Mouse (Mus musculus): ENCODE results near the gene Ctbp2.

Gene Ctbp2

GRCm38 (mm10) chr7:133041784-133042183, 82.4 kb downstream of the Ctbp2 start:
- DNase-seq (ENCODE audit: low spot score): no peak

DNA sequence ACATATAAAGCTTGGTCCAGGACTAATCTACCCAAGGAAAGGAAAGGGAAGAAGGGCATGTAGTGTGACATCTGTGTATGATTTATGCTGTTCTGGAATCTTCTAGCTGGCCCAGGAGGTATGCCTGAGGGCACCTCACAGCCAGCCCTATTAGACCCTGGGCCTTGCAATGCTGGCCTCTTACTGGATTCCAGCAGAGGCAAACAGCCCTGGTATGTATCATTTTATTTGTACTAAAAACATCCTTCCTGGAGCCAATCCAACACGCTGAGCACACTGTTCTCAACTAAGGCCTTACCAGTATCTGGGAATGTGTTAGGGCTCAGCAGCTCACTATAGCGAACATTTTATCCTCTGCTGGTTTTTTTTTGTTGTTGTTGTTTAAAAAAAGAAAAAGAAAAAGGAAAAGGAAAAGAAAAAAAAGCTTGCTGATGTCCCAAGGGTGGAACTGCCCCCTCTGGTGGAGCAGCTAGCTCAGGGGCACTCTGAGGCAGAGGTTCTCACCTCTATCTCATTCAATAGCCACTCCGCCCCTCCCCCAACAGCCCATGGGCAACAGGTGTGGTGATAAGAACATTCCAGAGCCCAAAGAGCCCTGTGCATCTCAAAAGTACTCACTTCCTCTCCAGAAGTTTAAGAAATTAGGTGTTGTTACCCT, 83.3 kb downstream of the Ctbp2 start:
- no peak for DNase-seq (ENCODE audit: low spot score)

DNA sequence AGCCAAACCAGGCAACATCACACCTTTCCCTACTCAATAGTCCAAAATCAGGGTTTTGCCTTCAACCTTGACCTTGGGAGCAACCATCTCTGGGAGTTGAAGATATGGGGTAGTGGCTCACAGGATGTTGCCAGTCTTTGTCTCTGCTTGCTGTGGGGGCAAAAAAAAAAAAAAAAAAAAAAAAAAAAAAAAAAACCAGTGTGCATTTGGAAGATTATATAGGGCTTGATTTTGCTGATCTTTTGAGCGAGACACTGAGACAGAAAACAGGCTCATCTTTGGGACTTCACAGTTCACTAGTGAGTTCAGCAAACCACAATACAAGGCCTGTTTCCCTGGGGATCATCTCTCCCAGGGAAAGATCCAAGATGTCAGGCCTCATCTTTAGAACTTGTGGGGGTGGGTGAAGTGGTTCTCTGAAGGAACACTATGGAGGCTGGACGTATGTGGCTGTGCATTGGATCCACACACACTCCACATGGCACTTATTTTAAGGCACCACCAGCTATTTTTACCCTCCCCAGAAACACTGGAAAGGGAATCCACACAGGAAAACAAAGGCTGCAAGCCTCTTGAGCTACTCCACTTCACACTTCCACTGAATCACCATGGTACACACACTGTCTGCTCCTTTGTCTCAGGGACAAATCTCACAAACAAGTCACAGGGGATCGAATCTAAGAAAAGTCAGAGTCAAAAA, 84.4 kb downstream of the Ctbp2 start:
- DNase-seq (ENCODE audit: low spot score): no peak

DNA sequence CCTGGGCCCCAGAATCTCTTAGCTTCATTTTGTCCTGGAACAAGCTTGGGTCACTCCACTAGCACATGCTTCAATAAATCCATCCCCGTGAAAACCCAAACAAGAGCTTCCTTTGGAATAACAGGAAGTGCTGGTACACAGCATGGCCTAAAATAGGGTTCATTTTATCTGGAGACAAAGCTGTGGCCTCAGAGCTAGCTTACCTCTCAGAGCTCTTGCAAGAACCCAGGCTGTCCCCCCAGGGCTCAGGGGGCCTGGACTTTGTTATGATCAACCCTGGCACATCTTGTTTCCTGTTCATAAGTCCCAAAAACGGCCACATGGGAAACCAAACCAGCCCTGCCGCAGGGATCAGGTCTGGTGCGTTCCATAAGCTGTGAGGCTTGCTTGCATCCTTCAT, 86.5 kb downstream of the Ctbp2 start:
- DNase-seq (ENCODE audit: low spot score): no peak

DNA sequence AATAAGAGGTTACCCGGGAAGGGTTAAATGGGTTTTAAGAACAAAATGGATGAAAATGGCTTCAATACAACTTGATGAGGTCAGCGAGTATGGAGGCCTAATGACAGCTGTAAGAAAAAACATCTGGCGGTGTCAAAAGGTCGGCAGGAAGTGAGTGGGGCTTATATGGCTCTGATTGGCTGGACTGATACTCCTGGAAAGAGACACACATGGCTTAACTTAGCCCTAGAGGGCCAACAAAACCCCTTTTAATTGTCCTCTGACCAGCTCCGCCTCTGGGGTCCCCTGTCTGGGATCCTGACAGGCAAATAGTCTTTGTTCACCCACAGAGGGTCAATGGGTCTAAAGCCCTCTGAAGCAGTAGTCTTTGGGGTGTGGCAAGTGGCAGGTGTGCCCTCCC, 86.9 kb downstream of the Ctbp2 start:
- no peak for DNase-seq (ENCODE audit: low spot score)

DNA sequence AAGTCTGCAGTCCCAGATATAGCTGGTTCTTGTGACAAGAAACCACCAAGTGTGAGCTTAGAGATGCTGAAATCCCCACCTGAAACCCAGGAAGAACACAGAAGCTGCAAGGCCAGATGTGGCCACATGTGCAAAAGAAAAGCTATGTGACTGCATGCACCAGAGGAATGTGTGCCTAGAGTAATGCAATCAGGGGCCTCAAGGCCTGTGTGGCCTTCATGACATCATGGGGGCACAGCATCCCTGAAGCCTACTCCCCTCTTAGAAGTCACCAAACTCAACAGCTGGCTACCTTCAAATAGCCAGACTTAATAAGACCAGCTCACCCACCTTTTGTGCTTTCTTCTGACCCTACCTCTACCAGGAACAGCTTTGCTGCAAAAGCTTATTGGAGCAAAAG, 88.3 kb downstream of the Ctbp2 start:
- no peak for DNase-seq (ENCODE audit: low spot score)

GRCm38 (mm10) chr7:133032589-133033203, 91.5 kb downstream of the Ctbp2 start:
- peak; percentile 29 for DNase-seq (ENCODE audit: low spot score)

DNA sequence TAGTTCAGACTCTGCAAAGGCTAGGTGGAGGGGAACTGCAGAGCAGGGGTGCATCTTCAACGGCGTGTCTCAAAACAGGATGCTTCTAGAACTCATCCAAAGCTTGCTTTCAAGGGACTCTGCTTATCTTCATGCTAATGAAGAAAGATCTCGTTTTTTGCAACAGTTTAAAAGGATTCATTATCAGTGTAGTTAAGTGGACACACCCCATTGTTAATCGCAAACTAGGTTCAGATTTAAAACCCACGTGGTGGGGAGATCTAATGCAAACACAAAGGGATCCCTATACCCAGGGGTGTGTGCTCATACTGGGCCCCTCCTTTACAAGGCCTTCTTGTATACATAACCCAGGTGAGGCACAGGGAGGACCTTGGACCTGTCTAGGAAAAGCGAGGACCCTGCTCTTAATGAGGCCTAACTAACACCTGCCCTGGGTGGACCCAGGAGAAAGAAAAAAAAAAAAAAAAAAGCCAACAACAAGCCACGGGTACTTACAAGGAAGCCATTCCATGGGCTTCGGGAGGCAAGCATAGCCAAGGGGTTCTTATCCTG, 94.6 kb downstream of the Ctbp2 start:
- DNase-seq (ENCODE audit: low spot score): no peak

DNA sequence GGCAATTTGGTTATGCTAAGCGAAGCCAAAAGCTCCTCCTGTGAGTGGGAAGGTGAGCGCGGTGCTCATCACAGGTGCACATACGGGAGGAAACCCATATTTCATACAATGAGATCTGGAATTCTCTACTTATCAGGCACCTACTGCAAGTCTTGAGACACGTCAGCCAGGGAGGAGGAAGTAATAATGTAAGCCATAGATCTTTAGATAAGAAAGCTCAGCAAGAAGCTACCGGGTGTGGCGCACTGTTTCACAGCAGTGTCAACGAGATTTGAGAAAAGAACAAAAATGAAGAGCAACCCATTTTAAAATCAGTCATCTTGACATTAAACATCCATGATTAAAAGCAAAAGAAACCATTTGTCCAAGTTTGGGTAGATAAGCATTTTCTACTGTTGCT, 95.2 kb downstream of the Ctbp2 start:
- DNase-seq (ENCODE audit: low spot score): no peak

GRCm38 (mm10) chr7:133027930-133028329, 96.2 kb downstream of the Ctbp2 start:
- DNase-seq (ENCODE audit: low spot score): no peak

- no peak for DNase-seq (ENCODE audit: low spot score)
These were observed 99.5 kb downstream of the Ctbp2 start for GRCm38 (mm10) chr7:133024694-133025093.

- DNase-seq (ENCODE audit: low spot score): no peak
These were observed 104.6 kb downstream of the Ctbp2 start for GRCm38 (mm10) chr7:133019481-133020020.

DNA sequence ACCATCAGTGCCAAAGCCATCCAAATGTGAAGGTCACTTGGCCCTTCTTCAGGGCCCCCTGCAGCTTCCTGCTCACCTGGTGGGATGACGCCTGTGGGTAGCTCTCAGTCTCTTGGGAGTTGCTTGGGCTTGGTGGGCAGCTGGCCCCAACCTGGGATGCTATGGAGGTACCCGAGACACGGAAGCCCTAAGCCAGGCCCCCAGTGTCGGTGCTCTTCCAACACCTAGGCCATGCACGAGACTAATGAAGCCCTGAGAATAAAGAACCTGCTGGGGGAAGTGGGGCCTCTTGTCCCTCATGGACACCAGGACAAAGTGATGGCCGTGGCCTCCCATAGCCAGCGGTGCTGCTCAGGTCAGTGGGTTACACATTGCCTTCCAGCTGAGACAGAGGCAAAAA, 105.2 kb downstream of the Ctbp2 start:
- DNase-seq (ENCODE audit: low spot score): no peak

GRCm38 (mm10) chr7:133015416-133016070, 108.6 kb downstream of the Ctbp2 start:
- DNase-seq (ENCODE audit: low spot score): no peak

GRCm38 (mm10) chr7:133014631-133015030, 109.5 kb downstream of the Ctbp2 start:
- no peak for DNase-seq (ENCODE audit: low spot score)

DNA sequence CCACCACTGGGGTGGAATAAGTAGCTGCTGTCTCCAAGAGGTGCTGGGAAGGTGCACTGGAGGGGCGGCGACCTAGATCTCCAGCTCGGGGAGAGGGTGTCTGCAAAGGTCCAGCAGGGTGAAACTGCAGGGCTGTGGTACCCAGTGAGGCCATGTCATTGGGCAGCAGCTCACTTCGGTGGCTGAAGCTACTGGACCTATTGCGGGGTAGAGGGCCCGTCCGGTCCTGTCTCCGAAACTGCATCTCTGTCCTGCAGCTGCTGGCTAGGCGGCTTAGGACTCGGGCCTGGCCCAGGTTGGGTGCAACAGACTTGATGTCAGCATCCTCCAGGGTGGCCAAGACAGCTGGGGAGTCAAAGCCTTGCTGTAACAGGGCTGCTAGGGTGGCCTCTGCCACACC, 110.2 kb downstream of the Ctbp2 start:
- DNase-seq (ENCODE audit: low spot score): no peak

GRCm38 (mm10) chr7:133012637-133013366, 111.4 kb downstream of the Ctbp2 start:
- DNase-seq (ENCODE audit: low spot score): no peak

GRCm38 (mm10) chr7:133011611-133012010, 112.5 kb downstream of the Ctbp2 start:
- DNase-seq (ENCODE audit: low spot score): no peak

DNA sequence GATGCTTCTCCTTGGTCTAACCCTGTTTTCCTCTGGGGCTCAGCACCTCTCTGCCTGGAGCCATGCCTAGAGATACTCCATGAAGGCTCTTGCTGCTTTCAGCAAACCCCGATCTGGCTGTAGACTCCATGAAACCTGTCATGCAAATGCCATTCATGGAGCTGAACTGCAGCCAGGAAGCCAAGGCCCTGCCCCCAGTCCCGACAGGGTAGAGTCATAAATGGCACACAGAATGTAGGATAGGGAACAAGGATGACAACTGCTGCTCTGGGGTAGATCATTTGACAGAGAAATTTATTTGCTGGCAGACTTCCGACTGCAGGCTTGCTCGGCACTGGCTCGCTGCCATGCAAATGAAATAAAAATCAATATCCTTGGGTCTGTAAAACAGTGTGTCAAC, 113.0 kb downstream of the Ctbp2 start:
- no peak for DNase-seq (ENCODE audit: low spot score)

- DNase-seq (ENCODE audit: low spot score): no peak
These were observed 113.7 kb downstream of the Ctbp2 start for GRCm38 (mm10) chr7:133010477-133010876.

DNA sequence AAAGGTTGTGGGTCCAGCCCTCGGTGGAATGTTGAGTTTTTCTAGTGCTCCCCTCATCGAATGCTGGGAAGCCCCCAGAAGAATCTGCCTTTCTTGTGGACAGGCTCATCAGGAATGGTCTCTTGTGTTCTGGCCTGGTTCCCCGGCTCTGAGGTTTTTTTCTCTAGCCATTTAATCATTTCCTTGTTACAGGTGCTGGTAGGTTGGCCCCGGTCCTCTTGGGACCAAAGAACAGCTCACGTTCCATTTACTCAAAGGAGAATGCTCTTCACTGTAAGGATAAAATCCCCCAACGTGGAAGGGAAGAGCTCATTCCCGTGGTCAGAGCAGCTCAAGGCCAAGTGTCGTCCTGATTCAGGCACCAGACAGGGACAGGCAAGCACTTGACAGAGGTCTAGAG, 114.5 kb downstream of the Ctbp2 start:
- DNase-seq (ENCODE audit: low spot score): no peak

DNA sequence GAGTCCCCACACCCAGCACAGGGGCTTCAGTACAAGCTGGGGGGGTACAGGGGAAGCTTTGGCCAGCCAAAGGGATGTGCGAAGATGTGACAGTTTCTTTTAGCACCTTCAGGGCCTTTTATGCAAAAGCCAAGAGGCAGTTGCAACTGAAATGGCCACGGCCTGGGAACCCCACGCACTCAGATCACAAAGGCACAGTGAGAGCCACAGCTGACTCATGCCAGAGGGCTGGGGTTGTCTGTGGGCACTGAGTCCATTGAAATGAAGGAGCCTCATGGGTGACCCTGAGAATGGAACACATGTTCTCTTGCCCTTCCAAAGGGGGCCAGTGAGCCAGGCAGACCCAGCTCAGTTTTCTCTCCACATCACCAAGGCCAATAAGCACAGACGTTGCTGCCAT, 115.5 kb downstream of the Ctbp2 start:
- no peak for DNase-seq (ENCODE audit: low spot score)

Measured in c-Kit-positive CD71-positive TER-119-positive erythroid progenitor cells, embryonic 14.5 days (primary cell).